Mouse (Mus musculus) kidney, adult 2 months (tissue): ENCODE measurements around the gene Pmfbp1.

Experiments used
- CTCF ChIP-seq: fragments of 200-500 bp; conservative IDR thresholded peaks from 2 replicates; pipeline ENCODE4 v1.5.1; 2011; ENCODE audit warnings: low read depth, mild to moderate bottlenecking, control low read depth, low read length, moderate library complexity, mixed read lengths; ENCODE audit not compliant: insufficient read depth, insufficient read length
- POLR2A ChIP-seq: fragments of 200-500 bp; IDR thresholded peaks from one replicate; pipeline ENCODE4 v1.6.1; 2011; ENCODE audit warnings: low read depth, low read length, control low read depth

- TF ChIP-seq CTCF: no peak
- TF ChIP-seq POLR2A: no peak
Observed at GRCm38 (mm10) chr8:109576311-109576710, 82.5 kb downstream of the Pmfbp1 start.
